10 mouse cellular contexts compared by ENCODE assay signal in the genomic region with DNA sequence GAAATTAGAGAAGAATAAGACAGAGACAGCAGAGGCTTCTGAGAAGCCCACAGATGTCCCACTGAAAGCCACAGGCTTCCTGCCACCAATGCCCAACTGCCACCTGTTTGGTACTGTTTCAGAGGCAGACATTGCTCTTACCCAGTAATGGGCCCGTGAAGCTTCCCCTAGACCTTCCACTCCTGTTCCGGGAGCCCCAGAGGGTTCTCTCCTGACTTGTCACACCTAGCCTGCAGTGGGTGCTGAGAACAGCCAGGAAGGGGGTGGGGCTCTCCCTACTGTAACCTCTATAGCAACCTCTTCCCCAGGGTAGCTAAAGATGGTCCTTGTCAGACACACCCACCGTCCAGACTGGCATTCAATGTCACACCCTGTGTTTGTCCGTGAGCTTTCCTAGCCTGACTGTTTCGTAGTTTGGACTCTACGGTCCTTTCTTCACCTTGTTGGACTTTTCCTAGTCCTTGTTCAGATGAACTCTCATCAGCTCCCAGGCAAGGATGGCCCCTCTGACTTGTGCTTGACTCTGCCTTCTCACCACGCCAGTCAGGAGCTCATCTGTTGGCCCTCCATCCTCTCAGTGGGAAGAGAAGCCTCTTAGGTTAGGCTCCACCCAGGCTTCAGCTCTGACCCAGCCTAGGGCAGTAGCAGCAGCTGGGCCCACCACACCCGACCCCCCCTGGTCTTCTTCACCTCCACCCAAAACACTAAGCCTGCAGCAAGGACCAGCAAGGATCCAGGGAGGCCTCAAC. TPM values are rescaled to one million over a fixed set of nuclear protein-coding genes. Genes with fewer than 3 reads are reported as not detected.
A peak's percentile ranks its signal among the peaks of the same experiment; 100 is the strongest.
DNase-seq lines count a peak whose midpoint lies in the region; ATAC-seq and TF ChIP-seq lines count a peak whose summit lies in the region.
"Had no signal": no experiment of that assay in that cellular context is flagged by ENCODE, and none has a peak within 500 bp of the region (broad histone marks: within the 10 kb centered on the region; RNA-seq: fewer than 3 reads in every experiment).

No protein-coding gene starts in this region.

- peaks cover 63% of the 10 kb centered on the region for H3K4me1 ChIP-seq in heart, embryonic 10.5 days
- peaks cover 3% of the 10 kb centered on the region for H3K4me1 ChIP-seq in bone marrow, adult 2 months (ENCODE audit: control insufficient read depth, insufficient read depth, low read length)
- peaks cover 25% of the 10 kb centered on the region for H3K4me1 ChIP-seq in hindbrain, embryonic 15.5 days (replicated peaks)
- H3K4me1 ChIP-seq in midbrain, embryonic 14.5 days (ENCODE audit: control insufficient read depth, insufficient read depth, low read length), result 0 out of 2 replicates have a peak, but pooled peaks cover 3% of the 10 kb centered on the region

- H3K36me3 ChIP-seq in heart, embryonic 10.5 days, result no peaks in the 10 kb centered on the region
- no peaks in the 10 kb centered on the region for H3K36me3 ChIP-seq in hindbrain, embryonic 15.5 days
- no peaks in the 10 kb centered on the region for H3K36me3 ChIP-seq in midbrain, embryonic 14.5 days (ENCODE audit: control insufficient read depth, insufficient read depth, low read length)

- no peak for DNase-seq in heart, embryonic 10.5 days (ENCODE audit: low spot score)
- DNase-seq in heart, postnatal 25 days (ENCODE audit: low spot score), result no peak
- no peak for DNase-seq in midbrain, embryonic 14.5 days
- no peak for DNase-seq in adrenal gland, postnatal 36 days
- DNase-seq in B cell, adult 2 months, result no peak
- DNase-seq in adrenal gland, adult 2 months, result no peak
- DNase-seq: kidney, adult 8-10 months had no signal

- H3K27ac ChIP-seq in heart, embryonic 10.5 days, result peak overlapping the region; percentile 88
- H3K27ac ChIP-seq in bone marrow, adult 2 months (ENCODE audit: control insufficient read depth, insufficient read depth, low read depth, low read length, poor library complexity), result peak overlapping the region; percentile 76
- no peak overlapping the region for H3K27ac ChIP-seq in hindbrain, embryonic 15.5 days (replicated peaks)
- no peak overlapping the region for H3K27ac ChIP-seq in midbrain, embryonic 14.5 days (replicated peaks; ENCODE audit: low read depth, low read length)

- peak overlapping the region; percentile 79 for H3K4me2 ChIP-seq in hindbrain, embryonic 15.5 days
- peak overlapping the region; percentile 71 for H3K4me2 ChIP-seq in midbrain, embryonic 14.5 days (ENCODE audit: low read length)

- H3K27me3 ChIP-seq in heart, embryonic 10.5 days (ENCODE audit: insufficient read depth, poor library complexity, severe bottlenecking), result peaks cover 7% of the 10 kb centered on the region; the same call in 1 of the 2 replicates
- H3K27me3 ChIP-seq in hindbrain, embryonic 15.5 days, result no peaks in the 10 kb centered on the region
- peaks cover 8% of the 10 kb centered on the region; the same call in 1 of the 2 replicates for H3K27me3 ChIP-seq in midbrain, embryonic 14.5 days (ENCODE audit: control insufficient read depth, insufficient read depth, low read length)

- peak overlapping the region; percentile 75 for H3K4me3 ChIP-seq in heart, embryonic 10.5 days
- peak overlapping the region; percentile 57 for H3K4me3 ChIP-seq in bone marrow, adult 2 months (replicated peaks; ENCODE audit: control insufficient read depth, low read depth, low read length)
- H3K4me3 ChIP-seq in hindbrain, embryonic 15.5 days, result peak overlapping the region; percentile 82
- H3K4me3 ChIP-seq in midbrain, embryonic 14.5 days (replicated peaks; ENCODE audit: low read depth, low read length), result no peak overlapping the region

- 53% methylated on average over 8 of the region's 8 CpGs for WGBS in heart, embryonic 10.5 days
- 49% methylated on average over 8 of the region's 8 CpGs for WGBS in bone marrow, adult 2 months
- 75% methylated on average over 8 of the region's 8 CpGs for WGBS in hindbrain, embryonic 15.5 days
- WGBS in midbrain, embryonic 14.5 days, result 75% methylated on average over 8 of the region's 8 CpGs

- intact Hi-C loops in heart, postnatal 25 days (cut with DNase I), result no loop called here

- TF ChIP-seq POLR2A in bone marrow, adult 2 months (IDR thresholded peaks at IDR 0.05; ENCODE audit: borderline replicate concordance, control insufficient read depth, low read depth, low read length), result no peak

- ATAC-seq in hindbrain, embryonic 15.5 days (ENCODE audit: low FRiP score, low read depth), result no peak
- ATAC-seq in midbrain, embryonic 14.5 days (ENCODE audit: low FRiP score, low TSS enrichment), result no peak

- no peak overlapping the region for H3K9ac ChIP-seq in hindbrain, embryonic 15.5 days
- H3K9ac ChIP-seq in midbrain, embryonic 14.5 days (replicated peaks; ENCODE audit: low read length), result no peak overlapping the region

- no peaks in the 10 kb centered on the region for H3K9me3 ChIP-seq in heart, embryonic 10.5 days
- no peaks in the 10 kb centered on the region for H3K9me3 ChIP-seq in hindbrain, embryonic 15.5 days
- no peaks in the 10 kb centered on the region for H3K9me3 ChIP-seq in midbrain, embryonic 14.5 days (ENCODE audit: control insufficient read depth, low read length)

- no peak for TF ChIP-seq CTCF in bone marrow, adult 2 months (IDR thresholded peaks at IDR 0.05; ENCODE audit: control insufficient read depth, insufficient read depth, low read length)

RNA-seq across cellular contexts. Expression of a gene that starts 1.6 kb away (rescaled TPM):
- 9.4 and 11.0 TPM in 2 replicates for polyA plus RNA-seq in heart, embryonic 10.5 days (2016; fragmentation: Nextera tagmentation; extraction: Ambion mirVana)
- 1 to 10 TPM; 1.9 to 2.0 TPM for total RNA-seq in heart, postnatal 25 days (2021)
- polyA plus RNA-seq in bone marrow, adult 2 months (2011; ENCODE audit: insufficient read depth, insufficient read length, low replicate concordance, missing spikeins), result 16.3 and 17.2 TPM in 2 replicates
- 22.9 and 26.5 TPM in 2 replicates for polyA plus RNA-seq in hindbrain, embryonic 15.5 days (2015; fragmentation: Nextera tagmentation; extraction: Ambion mirVana)
- polyA plus RNA-seq in midbrain, embryonic 14.5 days (2014; fragmentation: Nextera tagmentation; extraction: Ambion mirVana), result 9.8 and 9.9 TPM in 2 replicates
- total RNA-seq in adrenal gland, postnatal 36 days (2021), result 1 to 10 TPM; 3.7 to 7.0 TPM
- 1 to 10 TPM; 4.1 to 6.1 TPM for total RNA-seq in adrenal gland, adult 2 months (2021)
- 8.4 and 11.2 TPM in 2 replicates for polyA plus RNA-seq in adrenal gland, adult 2 months (2012; rRNA removed)

RNA-seq across cellular contexts. Expression of a gene that starts 22.8 kb away (rescaled TPM):
- polyA plus RNA-seq in heart, embryonic 10.5 days (2016; fragmentation: Nextera tagmentation; extraction: Ambion mirVana), result 0.06 TPM in 1 of 2 replicates, not detected in the other
- total RNA-seq in heart, postnatal 25 days (2021), result not detected
- 0.62 TPM in 1 of 2 replicates, not detected in the other for polyA plus RNA-seq in bone marrow, adult 2 months (2011; ENCODE audit: insufficient read depth, insufficient read length, low replicate concordance, missing spikeins)
- 0.31 and 0.45 TPM in 2 replicates for polyA plus RNA-seq in hindbrain, embryonic 15.5 days (2015; fragmentation: Nextera tagmentation; extraction: Ambion mirVana)
- polyA plus RNA-seq in midbrain, embryonic 14.5 days (2014; fragmentation: Nextera tagmentation; extraction: Ambion mirVana), result 0.12 and 0.32 TPM in 2 replicates
- total RNA-seq in adrenal gland, postnatal 36 days (2021), result 1 to 10 TPM in 1 of 2 experiments, under 1 TPM in 1; 0.20 to 3.2 TPM
- under 1 TPM in 1 of 2 experiments, not detected in 1; 0.78 TPM for total RNA-seq in adrenal gland, adult 2 months (2021)
- polyA plus RNA-seq in adrenal gland, adult 2 months (2012; rRNA removed), result 0.19 and 0.20 TPM in 2 replicates
- polyA plus RNA-seq: C2C12 had no signal

RNA-seq across cellular contexts. Expression of a gene that starts 31.2 kb away (rescaled TPM):
- polyA plus RNA-seq in heart, embryonic 10.5 days (2016; fragmentation: Nextera tagmentation; extraction: Ambion mirVana), result 0.33 TPM in 2 replicates
- total RNA-seq in heart, postnatal 25 days (2021), result under 1 TPM in 1 of 2 experiments, not detected in 1; 0.11 TPM
- 2.1 and 4.7 TPM in 2 replicates for polyA plus RNA-seq in bone marrow, adult 2 months (2011; ENCODE audit: insufficient read depth, insufficient read length, low replicate concordance, missing spikeins)
- polyA plus RNA-seq in hindbrain, embryonic 15.5 days (2015; fragmentation: Nextera tagmentation; extraction: Ambion mirVana), result 0.56 and 0.62 TPM in 2 replicates
- 0.29 and 0.43 TPM in 2 replicates for polyA plus RNA-seq in midbrain, embryonic 14.5 days (2014; fragmentation: Nextera tagmentation; extraction: Ambion mirVana)
- total RNA-seq in adrenal gland, postnatal 36 days (2021), result 1 to 10 TPM in 1 of 2 experiments, under 1 TPM in 1; 0.20 to 3.1 TPM
- total RNA-seq in adrenal gland, adult 2 months (2021), result 1 to 10 TPM in 1 of 2 experiments, under 1 TPM in 1; 0.17 to 5.7 TPM
- 3.3 and 10.3 TPM in 2 replicates for polyA plus RNA-seq in adrenal gland, adult 2 months (2012; rRNA removed)

RNA-seq across cellular contexts. Expression of a gene that starts 57.2 kb away (rescaled TPM):
- polyA plus RNA-seq in heart, embryonic 10.5 days (2016; fragmentation: Nextera tagmentation; extraction: Ambion mirVana), result 16.4 and 17.3 TPM in 2 replicates
- total RNA-seq in heart, postnatal 25 days (2021), result 1 to 10 TPM; 4.2 to 5.4 TPM
- 19.5 and 27.0 TPM in 2 replicates for polyA plus RNA-seq in bone marrow, adult 2 months (2011; ENCODE audit: insufficient read depth, insufficient read length, low replicate concordance, missing spikeins)
- 16.6 and 19.3 TPM in 2 replicates for polyA plus RNA-seq in hindbrain, embryonic 15.5 days (2015; fragmentation: Nextera tagmentation; extraction: Ambion mirVana)
- 20.3 and 21.0 TPM in 2 replicates for polyA plus RNA-seq in midbrain, embryonic 14.5 days (2014; fragmentation: Nextera tagmentation; extraction: Ambion mirVana)
- 100 to 1,000 TPM; 102 to 124 TPM for total RNA-seq in adrenal gland, postnatal 36 days (2021)
- 100 to 1,000 TPM; 140 to 146 TPM for total RNA-seq in adrenal gland, adult 2 months (2021)
- polyA plus RNA-seq in adrenal gland, adult 2 months (2012; rRNA removed), result 136 and 180 TPM in 2 replicates

Comparison
In these comparisons a context has a peak if more than half of its experiments do, and no peak if none do; other contexts are left out.
1. H3K27ac ChIP-seq: peak in heart, embryonic 10.5 days (single experiment) and bone marrow, adult 2 months (single experiment); none in hindbrain, embryonic 15.5 days (single experiment) and midbrain, embryonic 14.5 days (single experiment).